Comparison of ENCODE assay signal across 13 mouse cellular contexts in genomic region chr3:146413992-146414391, GRCm38 (mm10). TPM values are rescaled to one million over a fixed set of nuclear protein-coding genes. Genes with fewer than 3 reads are reported as not detected.
A peak's percentile ranks its signal among the peaks of the same experiment; 100 is the strongest.
DNase-seq lines count a peak whose midpoint lies in the region; ATAC-seq and TF ChIP-seq lines count a peak whose summit lies in the region.
"Had no signal": no experiment of that assay in that cellular context is flagged by ENCODE, and none has a peak within 500 bp of the region (broad histone marks: within the 10 kb centered on the region; RNA-seq: fewer than 3 reads in every experiment).

No protein-coding gene starts in this region.

- 78% methylated on average over 4 of the region's 4 CpGs for WGBS in heart, embryonic 12.5 days
- 74% methylated on average over 4 of the region's 4 CpGs for WGBS in intestine, postnatal 0 days

- H3K4me3 ChIP-seq in heart, embryonic 12.5 days: no peak overlapping the region
- H3K4me3 ChIP-seq in intestine, postnatal 0 days (ENCODE audit: low read depth, low read length): no peak overlapping the region
- H3K4me3 ChIP-seq: forebrain, embryonic 13.5 days; hindbrain, embryonic 10.5 days; midbrain, embryonic 10.5 days had no signal

- no peak overlapping the region for H3K27ac ChIP-seq in heart, embryonic 12.5 days (ENCODE audit: poor library complexity, severe bottlenecking)
- peak overlapping the region; percentile 57; the same call in 1 of the 2 replicates for H3K27ac ChIP-seq in intestine, postnatal 0 days (ENCODE audit: low read depth, low read length)
- H3K27ac ChIP-seq: forebrain, embryonic 13.5 days; hindbrain, embryonic 10.5 days; midbrain, embryonic 10.5 days had no signal

- DNase-seq in heart, postnatal 25 days (ENCODE audit: low spot score): no peak
- DNase-seq in layer of hippocampus, adult 9-11 months: peak; percentile 44
- no peak for DNase-seq in layer of hippocampus, adult 9-10 months (ENCODE audit: low spot score)
- peak; percentile 73 to 87 for DNase-seq in cerebellum, adult 18-20 months
- DNase-seq in liver: no peak
- DNase-seq in left cerebral cortex, adult 9 months (ENCODE audit: low spot score in 2 of 2): no peak
- DNase-seq: adrenal gland, adult 2 months; lung, postnatal 36 days had no signal

- intact Hi-C loops in heart, postnatal 25 days (cut with DNase I): no loop called here

- H3K27me3 ChIP-seq in heart, embryonic 12.5 days (replicated peaks): no peaks in the 10 kb centered on the region
- H3K27me3 ChIP-seq in intestine, postnatal 0 days (replicated peaks; ENCODE audit: control insufficient read depth, insufficient read depth, low read length): no peaks in the 10 kb centered on the region
- H3K27me3 ChIP-seq: forebrain, embryonic 13.5 days had no signal

- H3K4me1 ChIP-seq in heart, embryonic 12.5 days (replicated peaks): peaks cover 35% of the 10 kb centered on the region
- peaks cover 9% of the 10 kb centered on the region; the same call in 1 of the 2 replicates for H3K4me1 ChIP-seq in intestine, postnatal 0 days (replicated peaks; ENCODE audit: control insufficient read depth, insufficient read depth, low read length)

- no peak for TF ChIP-seq CTCF in intestine, postnatal 0 days (IDR thresholded peaks at IDR 0.05; ENCODE audit: low read depth)

- H3K9ac ChIP-seq in heart, embryonic 12.5 days: 0 out of 2 replicates have a peak overlapping the region, but pooled peaks have one; percentile 27
- H3K9ac ChIP-seq in intestine, postnatal 0 days (ENCODE audit: low read depth, low read length): no peak overlapping the region
- H3K9ac ChIP-seq: forebrain, embryonic 13.5 days had no signal

- H3K36me3 ChIP-seq in heart, embryonic 12.5 days: peaks cover 5% of the 10 kb centered on the region
- peaks cover 12% of the 10 kb centered on the region; the same call in 1 of the 2 replicates for H3K36me3 ChIP-seq in intestine, postnatal 0 days (ENCODE audit: control insufficient read depth, insufficient read depth)

- H3K9me3 ChIP-seq in heart, embryonic 12.5 days (replicated peaks): no peaks in the 10 kb centered on the region
- H3K9me3 ChIP-seq in intestine, postnatal 0 days (ENCODE audit: control insufficient read depth): no peaks in the 10 kb centered on the region
- H3K9me3 ChIP-seq: forebrain, embryonic 13.5 days; hindbrain, embryonic 10.5 days; midbrain, embryonic 10.5 days had no signal

- no peak for ATAC-seq in heart, embryonic 12.5 days (ENCODE audit: insufficient number of reproducible peaks, low FRiP score)
- ATAC-seq in intestine, postnatal 0 days: no peak
- ATAC-seq: forebrain, embryonic 13.5 days had no signal

- no peak overlapping the region for H3K4me2 ChIP-seq in heart, embryonic 12.5 days
- H3K4me2 ChIP-seq in intestine, postnatal 0 days (replicated peaks; ENCODE audit: low read depth): no peak overlapping the region
- H3K4me2 ChIP-seq: forebrain, embryonic 13.5 days had no signal

RNA-seq across cellular contexts. Expression of gene Ssx2ip, which starts 9.6 kb away (rescaled TPM):
- 24.4 and 26.0 TPM in 2 replicates for polyA plus RNA-seq in heart, embryonic 12.5 days (2016; fragmentation: Nextera tagmentation; extraction: Ambion mirVana)
- 10 to 100 TPM; 12.4 to 12.5 TPM for total RNA-seq in heart, postnatal 25 days (2021)
- polyA plus RNA-seq in intestine, postnatal 0 days (2015; fragmentation: Nextera tagmentation; extraction: Ambion mirVana): 31.1 TPM in 2 replicates

RNA-seq across cellular contexts. Expression of gene Ctbs, which starts 35.6 kb away (rescaled TPM):
- polyA plus RNA-seq in heart, embryonic 12.5 days (2016; fragmentation: Nextera tagmentation; extraction: Ambion mirVana): 11.3 and 11.8 TPM in 2 replicates
- 1 to 10 TPM; 4.2 to 4.4 TPM for total RNA-seq in heart, postnatal 25 days (2021)
- polyA plus RNA-seq in intestine, postnatal 0 days (2015; fragmentation: Nextera tagmentation; extraction: Ambion mirVana): 8.1 and 8.3 TPM in 2 replicates

Comparison
In these comparisons a context has a peak if more than half of its experiments do, and no peak if none do; other contexts are left out.
1. DNase-seq: peak in layer of hippocampus, adult 9-11 months (single experiment) and cerebellum, adult 18-20 months (2 of 2); none in heart, postnatal 25 days (single experiment), layer of hippocampus, adult 9-10 months (single experiment), liver (single experiment) and left cerebral cortex, adult 9 months (0 of 2).